Mouse (Mus musculus): Measurements from ENCODE around the gene Sorl1. TPM values are rescaled to one million over a fixed set of nuclear protein-coding genes. Genes with fewer than 3 reads are reported as not detected.
A peak's percentile ranks its signal among the peaks of the same experiment; 100 is the strongest.

Gene Sorl1
- polyA plus RNA-seq, 1 experiment from 2014 or later, result 6.8 TPM

DNA sequence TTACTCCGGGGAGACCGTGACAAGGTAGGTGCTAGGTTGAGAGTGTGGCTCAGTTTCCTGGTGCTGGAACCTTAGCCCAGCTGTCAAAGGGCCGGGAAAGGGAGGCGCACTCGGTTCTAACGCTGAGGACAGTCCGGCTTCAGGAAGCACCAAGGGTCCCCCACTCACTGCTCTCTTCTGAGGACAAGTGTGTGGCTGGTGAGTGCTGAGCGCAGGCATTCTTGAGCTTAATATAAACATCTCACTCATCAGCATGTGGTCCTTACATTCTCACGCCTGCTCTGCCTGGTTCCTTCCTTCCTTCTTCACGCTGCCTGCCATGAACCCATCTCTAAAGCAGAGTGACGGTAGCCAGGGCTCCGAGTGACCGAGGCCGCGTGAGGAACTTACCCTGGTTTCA lies 148.1 kb downstream of the Sorl1 start:
- Histone ChIP-seq H3K27ac (peak overlapping the region; percentile 47; the same call in 1 of the 2 replicates), H3K9me3 (no peaks in the 10 kb centered on the region; the same call in 1 of the 2 replicates), H3K4me3 (no peak overlapping the region), H3K36me3 (peaks cover 7% of the 10 kb centered on the region), H3K27me3 (ENCODE audit: insufficient read depth, poor library complexity, severe bottlenecking) (no peaks in the 10 kb centered on the region), H3K4me1 (peaks cover 46% of the 10 kb centered on the region)
- 40% methylated on average over 15 of the region's 15 CpGs for WGBS
- DNase-seq (ENCODE audit: low spot score), result peak; percentile 83

- peaks cover 36% of the 10 kb centered on the region for H3K4me1 ChIP-seq
- H3K4me3 ChIP-seq, result no peak overlapping the region
- no peaks in the 10 kb centered on the region; the same call in 1 of the 2 replicates for H3K9me3 ChIP-seq
- no peaks in the 10 kb centered on the region for H3K27me3 ChIP-seq (ENCODE audit: insufficient read depth, poor library complexity, severe bottlenecking)
- H3K27ac ChIP-seq, result no peak overlapping the region; the same call in 1 of the 2 replicates
- WGBS, result 50% methylated on average over 3 of the region's 3 CpGs
- peaks cover 8% of the 10 kb centered on the region for H3K36me3 ChIP-seq
- no peak for DNase-seq (ENCODE audit: low spot score)
These were observed 149.4 kb downstream of the Sorl1 start for GRCm38 (mm10) chr9:41974661-41975060.

DNA sequence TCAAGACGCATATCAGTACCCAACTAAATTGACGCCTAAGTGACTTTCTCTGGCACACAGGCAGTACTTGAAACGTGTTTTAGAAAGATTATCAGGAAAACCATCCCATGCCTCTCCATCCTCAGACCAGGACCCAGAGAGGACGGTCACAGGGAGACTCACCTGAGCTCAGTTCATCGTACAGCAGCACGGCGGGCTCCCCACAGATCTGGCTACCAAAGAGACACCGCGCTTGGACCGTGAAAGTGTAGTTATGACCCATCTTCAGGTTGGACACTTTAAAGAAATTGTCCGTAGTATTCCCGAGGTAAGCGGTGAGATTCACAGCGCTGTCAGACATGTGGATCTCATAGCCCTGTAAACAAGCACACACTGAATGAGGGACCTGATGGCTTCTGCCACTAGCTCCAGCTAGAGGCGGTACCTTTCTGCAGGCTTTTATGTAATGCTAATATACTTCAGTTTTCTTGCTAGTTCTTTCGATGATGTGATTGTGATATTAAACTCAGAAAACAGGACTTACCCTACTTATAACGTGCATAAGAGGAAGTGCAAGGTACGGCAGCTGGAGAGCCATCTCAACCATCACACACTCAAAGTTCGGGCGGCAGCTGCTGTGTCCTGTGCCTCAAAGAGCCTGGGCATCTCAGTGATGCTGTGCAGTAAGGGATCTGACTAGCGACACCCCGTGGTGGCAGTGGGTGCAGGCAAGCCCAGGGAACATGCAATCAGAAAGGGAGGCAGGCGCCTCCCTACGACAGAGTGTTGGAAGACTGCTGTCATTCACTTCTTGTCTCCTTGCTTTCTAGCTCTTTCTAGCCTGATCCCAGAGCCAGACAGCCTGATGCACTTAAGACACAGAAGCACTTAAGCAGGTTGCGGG lies 150.1 kb downstream of the Sorl1 start:
- Histone ChIP-seq H3K27ac (no peak overlapping the region), H3K4me3 (no peak overlapping the region), H3K36me3 (peaks cover 14% of the 10 kb centered on the region), H3K27me3 (ENCODE audit: insufficient read depth, poor library complexity, severe bottlenecking) (no peaks in the 10 kb centered on the region), H3K9me3 (no peaks in the 10 kb centered on the region; the same call in 1 of the 2 replicates), H3K4me1 (peaks cover 33% of the 10 kb centered on the region)
- 71% methylated on average over 25 of the region's 25 CpGs for WGBS
- peak; percentile 86 for DNase-seq (ENCODE audit: low spot score)

- Histone ChIP-seq H3K9me3 (no peaks in the 10 kb centered on the region), H3K4me1 (peaks cover 8% of the 10 kb centered on the region; the same call in 1 of the 2 replicates), H3K4me3 (no peak overlapping the region), H3K27me3 (ENCODE audit: insufficient read depth, poor library complexity, severe bottlenecking) (no peaks in the 10 kb centered on the region), H3K36me3 (peaks cover 15% of the 10 kb centered on the region), H3K27ac (no peak overlapping the region)
- no peak for DNase-seq (ENCODE audit: low spot score)
- WGBS, result 90% methylated on average over 8 of the region's 8 CpGs
These were observed 154.1 kb downstream of the Sorl1 start for GRCm38 (mm10) chr9:41969961-41970360.

- no peaks in the 10 kb centered on the region for H3K27me3 ChIP-seq (ENCODE audit: insufficient read depth, poor library complexity, severe bottlenecking)
- no peak overlapping the region for H3K27ac ChIP-seq
- 91% methylated on average over 15 of the region's 15 CpGs for WGBS
- no peak for DNase-seq (ENCODE audit: low spot score)
- no peaks in the 10 kb centered on the region for H3K4me1 ChIP-seq
- peaks cover 15% of the 10 kb centered on the region for H3K36me3 ChIP-seq
- H3K9me3 ChIP-seq, result no peaks in the 10 kb centered on the region
- H3K4me3 ChIP-seq, result no peak overlapping the region
These were observed 155.2 kb downstream of the Sorl1 start for GRCm38 (mm10) chr9:41968673-41969460.

DNA sequence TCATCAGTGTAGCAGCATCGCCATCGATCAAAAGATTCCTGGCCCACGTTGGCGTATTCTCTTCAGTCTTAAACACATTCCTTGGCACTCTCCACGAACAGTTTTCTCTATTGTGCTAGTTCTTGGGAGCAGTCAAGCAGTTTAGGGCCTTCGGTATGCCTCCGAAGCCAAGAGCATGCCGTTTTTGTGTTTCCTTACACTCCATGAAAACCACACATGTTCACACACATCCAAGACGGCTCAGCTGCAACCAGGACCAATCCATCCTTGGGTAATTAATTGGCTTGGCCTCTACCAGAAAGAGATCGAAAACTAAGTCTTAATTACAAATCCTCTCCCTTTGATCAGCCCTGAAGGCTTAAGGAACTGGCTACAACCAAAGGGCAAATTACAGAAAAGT lies 162.8 kb downstream of the Sorl1 start:
- 85% methylated on average over 10 of the region's 10 CpGs for WGBS
- H3K9me3 ChIP-seq, result no peaks in the 10 kb centered on the region
- no peak overlapping the region for H3K4me3 ChIP-seq

DNA sequence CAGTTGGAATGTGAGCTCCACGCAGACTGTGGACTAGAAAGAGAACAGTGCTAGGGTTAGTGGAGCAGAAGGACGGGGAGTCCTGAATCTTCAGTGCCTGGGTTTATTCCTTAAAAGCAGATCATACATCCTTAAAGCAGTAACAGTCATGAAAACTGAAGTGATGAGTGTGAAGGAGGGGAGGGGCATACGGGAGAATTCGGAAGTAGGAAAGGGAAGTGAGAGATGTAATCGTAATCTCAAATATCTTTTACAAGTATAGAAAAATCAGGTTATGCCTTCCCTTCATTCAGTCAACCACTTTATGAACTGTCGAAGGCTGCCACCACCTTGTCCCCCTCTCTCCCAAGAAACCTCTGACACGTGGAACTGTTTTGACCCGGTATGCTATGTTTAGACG lies 165.8 kb downstream of the Sorl1 start:
- WGBS, result 78% methylated on average over 9 of the region's 9 CpGs
- Histone ChIP-seq H3K27ac (no peak overlapping the region), H3K4me3 (no peak overlapping the region), H3K27me3 (ENCODE audit: insufficient read depth, poor library complexity, severe bottlenecking) (no peaks in the 10 kb centered on the region), H3K36me3 (no peaks in the 10 kb centered on the region), H3K9me3 (no peaks in the 10 kb centered on the region), H3K4me1 (peaks cover 9% of the 10 kb centered on the region)
- DNase-seq (ENCODE audit: low spot score), result no peak

More for the DNA sequence above, 162.8 kb downstream of the Sorl1 start:
- DNase-seq (ENCODE audit: low spot score), result no peak
- no peaks in the 10 kb centered on the region for H3K27me3 ChIP-seq (ENCODE audit: insufficient read depth, poor library complexity, severe bottlenecking)
- H3K27ac ChIP-seq, result no peak overlapping the region
- peaks cover 2% of the 10 kb centered on the region; the same call in 1 of the 2 replicates for H3K36me3 ChIP-seq
- peaks cover 8% of the 10 kb centered on the region for H3K4me1 ChIP-seq

- Histone ChIP-seq H3K36me3 (no peaks in the 10 kb centered on the region), H3K4me3 (peak overlapping the region; percentile 34; the same call in 1 of the 2 replicates), H3K4me1 (peaks cover 38% of the 10 kb centered on the region), H3K27me3 (ENCODE audit: insufficient read depth, poor library complexity, severe bottlenecking) (no peaks in the 10 kb centered on the region), H3K27ac (peak overlapping the region; percentile 65), H3K9me3 (no peaks in the 10 kb centered on the region)
- 9% methylated on average over 8 of the region's 8 CpGs for WGBS
- DNase-seq (ENCODE audit: low spot score), result no peak
These were observed 170.6 kb downstream of the Sorl1 start for GRCm38 (mm10) chr9:41953486-41953885.

GRCm38 (mm10) chr9:41952650-41953204 lies 171.4 kb downstream of the Sorl1 start:
- Histone ChIP-seq H3K4me3 (no peak overlapping the region), H3K27me3 (ENCODE audit: insufficient read depth, poor library complexity, severe bottlenecking) (no peaks in the 10 kb centered on the region), H3K36me3 (no peaks in the 10 kb centered on the region), H3K9me3 (no peaks in the 10 kb centered on the region), H3K27ac (peak overlapping the region; percentile 93), H3K4me1 (peaks cover 38% of the 10 kb centered on the region)
- WGBS, result 75% methylated on average over 7 of the region's 7 CpGs
- no peak for DNase-seq (ENCODE audit: low spot score)

DNA sequence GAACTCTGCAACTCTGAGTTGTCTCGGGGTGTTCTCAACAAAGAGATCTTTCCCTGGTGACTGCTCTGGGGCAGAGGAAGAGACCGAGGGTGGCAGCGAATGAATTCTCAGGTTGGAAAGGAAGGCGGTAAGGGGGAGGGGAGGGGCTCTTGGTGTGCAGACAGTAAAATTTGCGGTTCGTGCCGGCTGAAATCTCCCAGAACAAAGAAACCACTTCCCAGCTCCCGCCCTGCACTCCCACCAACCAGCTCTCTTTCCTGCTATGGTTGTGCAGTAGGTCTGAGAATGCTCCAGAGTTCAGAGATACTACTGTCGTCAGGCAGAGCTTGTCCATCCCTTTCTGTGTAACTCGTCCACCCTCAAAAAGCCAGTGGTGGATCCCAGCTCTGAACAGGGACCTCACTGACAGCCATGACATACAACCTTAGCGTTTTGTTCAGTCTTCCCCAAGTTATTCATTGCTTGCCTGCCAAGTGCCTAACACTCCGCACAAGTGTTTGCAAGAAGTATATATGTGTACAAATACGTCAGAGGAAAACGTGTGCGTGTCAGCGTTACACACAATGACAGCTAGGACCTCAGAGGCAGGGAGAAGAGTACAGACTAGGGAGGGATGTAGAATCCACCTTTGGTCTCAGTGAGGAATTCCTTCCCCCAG lies 172.5 kb downstream of the Sorl1 start:
- DNase-seq (ENCODE audit: low spot score), result peak; percentile 85

GRCm38 (mm10) chr9:41950991-41951451 lies 173.1 kb downstream of the Sorl1 start:
- WGBS, result under 1% methylated on average over 21 of the region's 21 CpGs
- DNase-seq (ENCODE audit: low spot score), result peak; percentile 91
- H3K36me3 ChIP-seq, result no peaks in the 10 kb centered on the region
- peak overlapping the region; percentile 63 for H3K4me3 ChIP-seq
- peak overlapping the region; percentile 93 for H3K27ac ChIP-seq
- no peaks in the 10 kb centered on the region for H3K27me3 ChIP-seq (ENCODE audit: insufficient read depth, poor library complexity, severe bottlenecking)
- peaks cover 38% of the 10 kb centered on the region for H3K4me1 ChIP-seq
- H3K9me3 ChIP-seq, result no peaks in the 10 kb centered on the region

More for the DNA sequence above, 172.5 kb downstream of the Sorl1 start:
- Histone ChIP-seq H3K4me1 (peaks cover 38% of the 10 kb centered on the region), H3K27me3 (ENCODE audit: insufficient read depth, poor library complexity, severe bottlenecking) (no peaks in the 10 kb centered on the region), H3K36me3 (no peaks in the 10 kb centered on the region), H3K27ac (peak overlapping the region; percentile 93), H3K4me3 (peak overlapping the region; percentile 63), H3K9me3 (no peaks in the 10 kb centered on the region)
- 17% methylated on average over 16 of the region's 16 CpGs for WGBS

All from heart, embryonic 10.5 days (tissue).